Mouse (Mus musculus): Measurements from ENCODE around the gene Prkn. TPM values are rescaled to one million over a fixed set of nuclear protein-coding genes. Genes with fewer than 3 reads are reported as not detected.

Prkn gene
- polyA plus RNA-seq, 1 experiment from 2014 or later, result 1.6 TPM

GRCm38 (mm10) chr17:12090261-12090927, 1250.2 kb downstream of the Prkn start:
- Histone ChIP-seq H3K4me1 (no peaks in the 10 kb centered on the region), H3K4me3 (no peak overlapping the region), H3K27me3 (no peaks in the 10 kb centered on the region), H3K9me3 (replicated peaks) (no peaks in the 10 kb centered on the region), H3K27ac (no peak overlapping the region), H3K9ac (no peak overlapping the region), H3K36me3 (ENCODE audit: poor library complexity, severe bottlenecking) (no peaks in the 10 kb centered on the region), H3K4me2 (no peak overlapping the region)
- ATAC-seq, result no peak
- WGBS, result 71% methylated on average over 5 of the region's 5 CpGs

GRCm38 (mm10) chr17:12092901-12093564, 1252.8 kb downstream of the Prkn start:
- H3K4me1 ChIP-seq, result no peaks in the 10 kb centered on the region
- WGBS, result 76% methylated on average over 6 of the region's 6 CpGs

GRCm38 (mm10) chr17:12094016-12094415, 1253.8 kb downstream of the Prkn start:
- Histone ChIP-seq H3K27ac (no peak overlapping the region), H3K9me3 (replicated peaks) (no peaks in the 10 kb centered on the region), H3K9ac (no peak overlapping the region), H3K4me3 (no peak overlapping the region), H3K36me3 (ENCODE audit: poor library complexity, severe bottlenecking) (no peaks in the 10 kb centered on the region), H3K4me1 (no peaks in the 10 kb centered on the region), H3K27me3 (no peaks in the 10 kb centered on the region), H3K4me2 (no peak overlapping the region)
- no peak for ATAC-seq
- 97% methylated on average over 1 of the region's 1 CpGs for WGBS

More at GRCm38 (mm10) chr17:12092901-12093564, 1252.8 kb downstream of the Prkn start:
- Histone ChIP-seq H3K36me3 (ENCODE audit: poor library complexity, severe bottlenecking) (no peaks in the 10 kb centered on the region), H3K4me2 (no peak overlapping the region), H3K27me3 (no peaks in the 10 kb centered on the region), H3K9ac (no peak overlapping the region), H3K27ac (no peak overlapping the region), H3K4me3 (no peak overlapping the region), H3K9me3 (replicated peaks) (no peaks in the 10 kb centered on the region)
- ATAC-seq, result no peak

- Histone ChIP-seq H3K27me3 (no peaks in the 10 kb centered on the region), H3K4me2 (no peak overlapping the region), H3K27ac (no peak overlapping the region), H3K4me3 (no peak overlapping the region), H3K9me3 (replicated peaks) (no peaks in the 10 kb centered on the region), H3K36me3 (ENCODE audit: poor library complexity, severe bottlenecking) (no peaks in the 10 kb centered on the region), H3K4me1 (no peaks in the 10 kb centered on the region), H3K9ac (no peak overlapping the region)
- no peak for ATAC-seq
- 80% methylated on average over 9 of the region's 9 CpGs for WGBS
Measured at GRCm38 (mm10) chr17:12094827-12095590, 1254.8 kb downstream of the Prkn start.

- Histone ChIP-seq H3K27me3 (no peaks in the 10 kb centered on the region), H3K4me2 (no peak overlapping the region), H3K27ac (no peak overlapping the region), H3K4me3 (no peak overlapping the region), H3K36me3 (ENCODE audit: poor library complexity, severe bottlenecking) (no peaks in the 10 kb centered on the region), H3K9ac (no peak overlapping the region), H3K4me1 (no peaks in the 10 kb centered on the region), H3K9me3 (replicated peaks) (no peaks in the 10 kb centered on the region)
- ATAC-seq, result no peak
Measured at GRCm38 (mm10) chr17:12099415-12099814, 1259.2 kb downstream of the Prkn start.

GRCm38 (mm10) chr17:12102326-12102725, 1262.1 kb downstream of the Prkn start:
- Histone ChIP-seq H3K9me3 (replicated peaks) (no peaks in the 10 kb centered on the region), H3K36me3 (ENCODE audit: poor library complexity, severe bottlenecking) (no peaks in the 10 kb centered on the region), H3K27ac (no peak overlapping the region), H3K4me3 (no peak overlapping the region), H3K4me1 (no peaks in the 10 kb centered on the region), H3K4me2 (no peak overlapping the region), H3K27me3 (no peaks in the 10 kb centered on the region), H3K9ac (no peak overlapping the region)
- no peak for ATAC-seq
- WGBS, result 96% methylated on average over 10 of the region's 10 CpGs

- no peak overlapping the region for H3K9ac ChIP-seq
- H3K27ac ChIP-seq, result no peak overlapping the region
- H3K27me3 ChIP-seq, result no peaks in the 10 kb centered on the region
- no peaks in the 10 kb centered on the region for H3K4me1 ChIP-seq
- no peaks in the 10 kb centered on the region for H3K9me3 ChIP-seq (replicated peaks)
- H3K36me3 ChIP-seq (ENCODE audit: poor library complexity, severe bottlenecking), result no peaks in the 10 kb centered on the region
- ATAC-seq, result no peak
- WGBS, result 81% methylated on average over 6 of the region's 6 CpGs
- H3K4me2 ChIP-seq, result no peak overlapping the region
- H3K4me3 ChIP-seq, result no peak overlapping the region
Measured at GRCm38 (mm10) chr17:12103781-12104180, 1263.6 kb downstream of the Prkn start.

GRCm38 (mm10) chr17:12104245-12104644, 1264.1 kb downstream of the Prkn start:
- no peak overlapping the region for H3K27ac ChIP-seq
- H3K4me3 ChIP-seq, result no peak overlapping the region
- ATAC-seq, result no peak
- H3K9me3 ChIP-seq (replicated peaks), result no peaks in the 10 kb centered on the region
- no peak overlapping the region for H3K9ac ChIP-seq
- no peaks in the 10 kb centered on the region for H3K4me1 ChIP-seq
- H3K27me3 ChIP-seq, result no peaks in the 10 kb centered on the region
- 86% methylated on average over 7 of the region's 7 CpGs for WGBS
- H3K4me2 ChIP-seq, result no peak overlapping the region
- H3K36me3 ChIP-seq (ENCODE audit: poor library complexity, severe bottlenecking), result no peaks in the 10 kb centered on the region

- H3K4me3 ChIP-seq, result no peak overlapping the region
- WGBS, result 91% methylated on average over 6 of the region's 6 CpGs
Measured at GRCm38 (mm10) chr17:12104690-12105089, 1264.5 kb downstream of the Prkn start.

GRCm38 (mm10) chr17:12106255-12106654, 1266.1 kb downstream of the Prkn start:
- WGBS, result 47% methylated on average over 4 of the region's 4 CpGs
- no peak overlapping the region for H3K27ac ChIP-seq
- H3K4me1 ChIP-seq, result no peaks in the 10 kb centered on the region
- H3K27me3 ChIP-seq, result no peaks in the 10 kb centered on the region
- H3K9ac ChIP-seq, result no peak overlapping the region
- no peak overlapping the region for H3K4me2 ChIP-seq
- ATAC-seq, result no peak
- H3K4me3 ChIP-seq, result no peak overlapping the region
- H3K9me3 ChIP-seq (replicated peaks), result no peaks in the 10 kb centered on the region
- no peaks in the 10 kb centered on the region for H3K36me3 ChIP-seq (ENCODE audit: poor library complexity, severe bottlenecking)

More at GRCm38 (mm10) chr17:12104690-12105089, 1264.5 kb downstream of the Prkn start:
- Histone ChIP-seq H3K4me1 (no peaks in the 10 kb centered on the region), H3K9me3 (replicated peaks) (no peaks in the 10 kb centered on the region), H3K9ac (no peak overlapping the region), H3K4me2 (no peak overlapping the region), H3K27me3 (no peaks in the 10 kb centered on the region), H3K36me3 (ENCODE audit: poor library complexity, severe bottlenecking) (no peaks in the 10 kb centered on the region), H3K27ac (no peak overlapping the region)
- ATAC-seq, result no peak

Data from forebrain, embryonic 13.5 days (tissue).